Mouse (Mus musculus) T-helper 17 cell (primary cell): Measurements from ENCODE around the gene Etv1.
"Not testable (repeated sequence)": the region's sequence is repeated elsewhere in the genome, so short reads cannot be mapped to it uniquely, and the experiment has no call there.

Source experiments
- in situ Hi-C, 2 experiments: fragments of 300-600 bp; cut with MboI, MseI; formaldehyde crosslinking; loops; 1 replicate in 1 of 2; 2 replicates in 1 of 2; pipeline ENCODE4 v1.15.1; 2025; ENCODE audit warnings: high pct_unique_total_duplicates in 2 of 2

The Etv1 gene

GRCm38 (mm10) chr12:38816235-38816634, 37.1 kb downstream of the Etv1 start:
- in situ Hi-C loops, result no loop called here

- in situ Hi-C loops, result no loop called here
Measured at GRCm38 (mm10) chr12:38818320-38818719, 39.1 kb downstream of the Etv1 start.

- in situ Hi-C loops, result no loop called here
Measured at GRCm38 (mm10) chr12:38820642-38821041, 41.5 kb downstream of the Etv1 start.

- in situ Hi-C loops, result no loop called here
Measured at GRCm38 (mm10) chr12:38824405-38824804, 45.2 kb downstream of the Etv1 start.

GRCm38 (mm10) chr12:38832981-38833380, 53.8 kb downstream of the Etv1 start:
- in situ Hi-C loops, result no loop called here

- in situ Hi-C loops, result no loop called here
Measured at GRCm38 (mm10) chr12:38834581-38834980, 55.4 kb downstream of the Etv1 start.

GRCm38 (mm10) chr12:38834986-38835385, 55.8 kb downstream of the Etv1 start:
- in situ Hi-C loops, result not testable (repeated sequence)

GRCm38 (mm10) chr12:38843801-38844295, 64.7 kb downstream of the Etv1 start:
- in situ Hi-C loops, result no loop called here

GRCm38 (mm10) chr12:38847500-38848261, 68.5 kb downstream of the Etv1 start:
- in situ Hi-C loops, result no loop called here

- in situ Hi-C loops, result loop anchor here in 1 of 2 experiments (10.0 kb wide), 1 partner anchor 705 kb away; no protein-coding TSS in a partner anchor
Measured at GRCm38 (mm10) chr12:38849994-38850393, 70.8 kb downstream of the Etv1 start.

- in situ Hi-C loops, result loop anchor here in 1 of 2 experiments (10.0 kb wide), 1 partner anchor 709 kb away; no protein-coding TSS in a partner anchor
Measured at GRCm38 (mm10) chr12:38854274-38854673, 75.1 kb downstream of the Etv1 start.

GRCm38 (mm10) chr12:38854751-38855150, 75.6 kb downstream of the Etv1 start:
- in situ Hi-C loops, result loop anchor here in 1 of 2 experiments (10.0 kb wide), 1 partner anchor 710 kb away; no protein-coding TSS in a partner anchor

GRCm38 (mm10) chr12:38859675-38860074, 80.5 kb downstream of the Etv1 start:
- in situ Hi-C loops, result loop anchor here in 1 of 2 experiments (10.0 kb wide), 1 partner anchor 715 kb away; no protein-coding TSS in a partner anchor

GRCm38 (mm10) chr12:38860168-38861115, 81.3 kb downstream of the Etv1 start:
- in situ Hi-C loops, result no loop called here

- in situ Hi-C loops, result no loop called here
Measured at GRCm38 (mm10) chr12:38863395-38863794, 84.2 kb downstream of the Etv1 start.

- in situ Hi-C loops, result no loop called here
Measured at GRCm38 (mm10) chr12:38863982-38864828, 85.0 kb downstream of the Etv1 start.

GRCm38 (mm10) chr12:38874470-38874995, 95.4 kb downstream of the Etv1 start:
- in situ Hi-C loops, result no loop called here

- in situ Hi-C loops, result no loop called here
Measured at GRCm38 (mm10) chr12:38904516-38904915, 125.3 kb downstream of the Etv1 start.

- in situ Hi-C loops, result no loop called here
Measured at GRCm38 (mm10) chr12:38906314-38906713, 127.1 kb downstream of the Etv1 start.

GRCm38 (mm10) chr12:38906812-38907211, 127.6 kb downstream of the Etv1 start:
- in situ Hi-C loops, result no loop called here

- in situ Hi-C loops, result no loop called here
Measured at GRCm38 (mm10) chr12:38908947-38909346, 129.8 kb downstream of the Etv1 start.
